In the genomic region with DNA sequence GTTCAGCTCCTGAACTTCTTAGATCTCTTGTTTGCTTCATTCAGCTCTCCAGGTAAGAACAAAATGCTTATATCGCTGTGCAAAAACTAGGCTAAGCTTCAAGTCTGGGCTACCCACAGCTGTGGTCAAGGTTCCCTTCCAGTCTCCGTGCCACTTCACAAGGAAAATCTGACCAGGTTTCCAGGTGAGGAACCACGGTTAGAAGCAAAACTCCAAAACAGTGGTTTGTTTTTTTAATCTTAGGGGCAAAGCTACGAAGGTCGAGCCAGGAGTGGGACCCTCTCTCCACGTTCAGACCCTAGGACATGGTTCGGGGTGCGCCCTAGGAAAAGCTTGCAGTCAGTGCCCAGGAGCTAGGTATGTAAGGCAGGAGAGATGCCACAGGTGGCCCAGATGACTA, we compare ENCODE assay signal across 8 mouse cellular contexts. TPM values are rescaled to one million over a fixed set of nuclear protein-coding genes. Genes with fewer than 3 reads are reported as not detected.
DNase-seq lines count a peak whose midpoint lies in the region; ATAC-seq and TF ChIP-seq lines count a peak whose summit lies in the region.

No protein-coding gene starts in this region.

- no peak for TF ChIP-seq RAD21 in MEL (IDR thresholded peaks at IDR 0.05; ENCODE audit: low read depth, low read length)

- peaks cover 44% of the 10 kb centered on the region for H3K4me1 ChIP-seq in heart, postnatal 0 days (ENCODE audit: control insufficient read depth, insufficient read depth)
- H3K4me1 ChIP-seq in MEL (ENCODE audit: control insufficient read depth in 1 of 2, insufficient read depth in 2 of 2, low read length in 2 of 2), result peaks cover 5 to 15% of the 10 kb centered on the region in 2 experiments
- H3K4me1 ChIP-seq in hindbrain, embryonic 13.5 days (replicated peaks), result peaks cover 53% of the 10 kb centered on the region
- peaks cover 37% of the 10 kb centered on the region for H3K4me1 ChIP-seq in midbrain, embryonic 13.5 days (replicated peaks)

- DNase-seq in heart, postnatal 0 days (ENCODE audit: low spot score), result no peak
- no peak for DNase-seq in heart, adult 18-20 months
- peak; percentile 28 for DNase-seq in MEL (ENCODE audit: low read depth, low spot score)
- no peak for DNase-seq in thymus, postnatal 4 days
- DNase-seq in adrenal gland, adult 8-10 months, result no peak
- DNase-seq in ovary, adult 18-20 months (ENCODE audit: low spot score), result no peak

- H3K4me2 ChIP-seq in heart, postnatal 0 days (ENCODE audit: low read depth, low read length), result peak overlapping the region; percentile 91
- H3K4me2 ChIP-seq in hindbrain, embryonic 13.5 days, result peak overlapping the region; percentile 87
- H3K4me2 ChIP-seq in midbrain, embryonic 13.5 days (replicated peaks), result peak overlapping the region; percentile 93

- WGBS in heart, postnatal 0 days, result 7% methylated on average over 8 of the region's 8 CpGs
- 21% methylated on average over 8 of the region's 8 CpGs for WGBS in hindbrain, embryonic 13.5 days
- 15% methylated on average over 8 of the region's 8 CpGs for WGBS in midbrain, embryonic 13.5 days

- H3K27ac ChIP-seq in heart, postnatal 0 days (ENCODE audit: low read depth), result peak overlapping the region; percentile 100
- H3K27ac ChIP-seq in MEL (ENCODE audit: control insufficient read depth, low read depth, low read length), result no peak overlapping the region
- no peak overlapping the region for H3K27ac ChIP-seq in hindbrain, embryonic 13.5 days
- no peak overlapping the region for H3K27ac ChIP-seq in midbrain, embryonic 13.5 days

- H3K4me3 ChIP-seq in heart, postnatal 0 days (ENCODE audit: low read depth, low read length), result peak overlapping the region; percentile 95
- peak overlapping the region; percentile 86 to 95 for H3K4me3 ChIP-seq in MEL (ENCODE audit: control insufficient read depth in 1 of 2, insufficient read depth in 1 of 2, low read depth in 2 of 2, low read length in 2 of 2)
- H3K4me3 ChIP-seq in hindbrain, embryonic 13.5 days, result peak overlapping the region; percentile 81
- H3K4me3 ChIP-seq in midbrain, embryonic 13.5 days (replicated peaks), result peak overlapping the region; percentile 84

- H3K36me3 ChIP-seq in heart, postnatal 0 days (replicated peaks; ENCODE audit: control insufficient read depth, insufficient read depth, low read length), result no peaks in the 10 kb centered on the region
- peaks cover 0 to 10% of the 10 kb centered on the region in 2 experiments; a peak in 2 of 4 replicates for H3K36me3 ChIP-seq in MEL (ENCODE audit: control insufficient read depth in 1 of 2, insufficient read depth in 2 of 2, low read length in 2 of 2)
- no peaks in the 10 kb centered on the region for H3K36me3 ChIP-seq in hindbrain, embryonic 13.5 days
- no peaks in the 10 kb centered on the region for H3K36me3 ChIP-seq in midbrain, embryonic 13.5 days

- TF ChIP-seq CTCF in heart, postnatal 0 days (IDR thresholded peaks at IDR 0.05; ENCODE audit: low read depth), result no peak
- TF ChIP-seq CTCF in MEL (IDR thresholded peaks at IDR 0.05 in 2 of 3, conservative IDR thresholded peaks at IDR 0.05 in 1 of 3; ENCODE audit: control insufficient read depth in 1 of 3, insufficient read depth in 1 of 3, low read depth in 2 of 3, low read length in 3 of 3, poor library complexity in 1 of 3, severe bottlenecking in 1 of 3), result no peak

- H3K79me2 ChIP-seq in MEL (ENCODE audit: control insufficient read depth, insufficient read depth, low read length, poor library complexity), result peaks cover 36% of the 10 kb centered on the region

- TF ChIP-seq EP300 in heart, postnatal 0 days (IDR thresholded peaks at IDR 0.05; ENCODE audit: low read depth), result no peak
- TF ChIP-seq EP300 in MEL (IDR thresholded peaks at IDR 0.05; ENCODE audit: low read depth in 1 of 2, low read length in 2 of 2), result no peak

- no peak for ATAC-seq in heart, postnatal 0 days (ENCODE audit: insufficient read depth, low read depth)
- ATAC-seq in hindbrain, embryonic 13.5 days (ENCODE audit: low FRiP score), result no peak
- ATAC-seq in midbrain, embryonic 13.5 days, result no peak

- TF ChIP-seq POLR2A in MEL (IDR thresholded peaks at IDR 0.05; ENCODE audit: control insufficient read depth in 1 of 2, insufficient read depth in 1 of 2, low read depth in 1 of 2, low read length in 2 of 2, poor library complexity in 1 of 2), result no peak

- no peaks in the 10 kb centered on the region for H3K9me3 ChIP-seq in heart, postnatal 0 days (replicated peaks; ENCODE audit: control insufficient read depth, low read length)
- H3K9me3 ChIP-seq in MEL (replicated peaks; ENCODE audit: insufficient read depth, low read length), result no peaks in the 10 kb centered on the region
- no peaks in the 10 kb centered on the region for H3K9me3 ChIP-seq in hindbrain, embryonic 13.5 days
- no peaks in the 10 kb centered on the region for H3K9me3 ChIP-seq in midbrain, embryonic 13.5 days

- no peaks in the 10 kb centered on the region for H3K27me3 ChIP-seq in heart, postnatal 0 days (ENCODE audit: control insufficient read depth, insufficient read depth, low read length)
- no peaks in the 10 kb centered on the region for H3K27me3 ChIP-seq in MEL (ENCODE audit: control insufficient read depth in 1 of 2, insufficient read depth in 2 of 2, low read length in 2 of 2)
- H3K27me3 ChIP-seq in hindbrain, embryonic 13.5 days, result peaks cover 3% of the 10 kb centered on the region; the same call in 1 of the 2 replicates
- 0 out of 2 replicates have a peak, but pooled peaks cover 5% of the 10 kb centered on the region for H3K27me3 ChIP-seq in midbrain, embryonic 13.5 days

- peak overlapping the region; percentile 98 for H3K9ac ChIP-seq in heart, postnatal 0 days (replicated peaks; ENCODE audit: low read depth, low read length)
- peak overlapping the region; percentile 91 for H3K9ac ChIP-seq in MEL (ENCODE audit: control insufficient read depth, low read depth, low read length, poor library complexity, severe bottlenecking)
- H3K9ac ChIP-seq in hindbrain, embryonic 13.5 days, result peak overlapping the region; percentile 88
- peak overlapping the region; percentile 82 for H3K9ac ChIP-seq in midbrain, embryonic 13.5 days (replicated peaks)

TF ChIP-seq in MEL, 35 proteins besides CTCF, POLR2A, EP300 and RAD21:
- TF ChIP-seq RCOR1 (IDR thresholded peaks at IDR 0.05; ENCODE audit: low read depth, low read length) (no peak), BHLHE40 (IDR thresholded peaks at IDR 0.05; ENCODE audit: borderline replicate concordance, low read depth, low read length) (no peak), ZC3H11A (IDR thresholded peaks at IDR 0.05; ENCODE audit: low read depth, low read length) (no peak), GATA1 (IDR thresholded peaks at IDR 0.05; ENCODE audit: low read depth, low read length) (no peak), CHD1 (IDR thresholded peaks at IDR 0.05; ENCODE audit: low read depth, low read length) (peak; percentile 79; the same call in 1 of the 2 replicates)

RNA-seq across cellular contexts. Expression of a gene that starts 1.5 kb away (rescaled TPM):
- 18.5 and 21.1 TPM in 2 replicates for total RNA-seq in heart, postnatal 0 days (2014; rRNA removed; ENCODE audit: low replicate concordance)
- polyA plus RNA-seq in heart, postnatal 0 days (2015; fragmentation: Nextera tagmentation; extraction: Ambion mirVana), result 8.0 and 8.2 TPM in 2 replicates
- total RNA-seq in heart, adult 18-20 months (2021), result 10 to 100 TPM; 24.6 to 24.7 TPM
- total RNA-seq in MEL (2012; rRNA removed), result 6.3 and 7.5 TPM in 2 replicates
- polyA plus RNA-seq in MEL (2012; ENCODE audit: insufficient read depth in 1 of 2, insufficient read length in 2 of 2, low read depth in 1 of 2, low replicate concordance in 2 of 2, missing spikeins in 1 of 2), result 10 to 100 TPM in 1 of 2 experiments, not detected in 1; 14.8 TPM
- polyA plus RNA-seq in hindbrain, embryonic 13.5 days (2015; fragmentation: Nextera tagmentation; extraction: Ambion mirVana), result 5.4 and 6.0 TPM in 2 replicates
- polyA plus RNA-seq in midbrain, embryonic 13.5 days (2015; fragmentation: Nextera tagmentation; extraction: Ambion mirVana), result 4.8 and 5.1 TPM in 2 replicates
- 10 to 100 TPM; 21.6 to 34.4 (median 28.8) TPM for total RNA-seq in adrenal gland, adult 8-10 months (2022)
